Mouse (Mus musculus) limb, embryonic 14.5 days (tissue): ENCODE results near the gene Mark3. TPM values are rescaled to one million over a fixed set of nuclear protein-coding genes. Genes with fewer than 3 reads are reported as not detected.

Experiments used
- ATAC-seq: fragments of 200-750 bp; cut with Nextera tagmentation; 2 replicates; pipeline ENCODE4 v1.8.0; 2017; ENCODE audit warnings: low read depth, moderate number of reproducible peaks, moderate TSS enrichment; ENCODE audit not compliant: low FRiP score
- DNase-seq: peaks from one replicate; pipeline ENCODE4 v3.0.0-alpha.2; 2015; ENCODE audit warnings: low spot score
- H3K27ac ChIP-seq: fragments of 300-500 bp; sonication (generic); replicated peaks from 2 replicates; pipeline ENCODE4 v1.5.1; 2014; ENCODE audit warnings: low read depth, mild to moderate bottlenecking, low read length, moderate library complexity, mixed read lengths
- H3K27me3 ChIP-seq: fragments of 300-500 bp; sonication (generic); 2 replicates; pipeline ENCODE4 v1.6.1; 2014; ENCODE audit warnings: low read length, mixed read lengths; ENCODE audit not compliant: control insufficient read depth, insufficient read depth
- H3K36me3 ChIP-seq: fragments of 300-500 bp; sonication (generic); 2 replicates; pipeline ENCODE4 v1.6.1; 2014; ENCODE audit warnings: mild to moderate bottlenecking, low read length, moderate library complexity, mixed read lengths; ENCODE audit not compliant: control insufficient read depth, insufficient read depth
- H3K4me1 ChIP-seq: fragments of 300-500 bp; sonication (generic); 2 replicates; pipeline ENCODE4 v1.6.1; 2014; ENCODE audit warnings: antibody characterized with exemption, low read length, mixed read lengths; ENCODE audit not compliant: control insufficient read depth, insufficient read depth
- H3K4me2 ChIP-seq: fragments of 300-500 bp; sonication (generic); replicated peaks from 2 replicates; pipeline ENCODE4 v1.6.1; 2014; ENCODE audit warnings: low read depth, mild to moderate bottlenecking, low read length, moderate library complexity; ENCODE audit not compliant: severe bottlenecking
- H3K4me3 ChIP-seq: fragments of 300-500 bp; sonication (generic); replicated peaks from 2 replicates; pipeline ENCODE4 v1.5.1; 2014; ENCODE audit warnings: low read length
- H3K9ac ChIP-seq: fragments of 300-500 bp; sonication (generic); 2 replicates; pipeline ENCODE4 v1.6.1; 2014; ENCODE audit warnings: mild to moderate bottlenecking, low read depth, low read length, moderate library complexity; ENCODE audit not compliant: severe bottlenecking
- H3K9me3 ChIP-seq: fragments of 300-500 bp; sonication (generic); 2 replicates; pipeline ENCODE4 v1.6.1; 2016; ENCODE audit warnings: low read length; ENCODE audit not compliant: control insufficient read depth
- POLR2A ChIP-seq: fragments of 200-500 bp; IDR thresholded peaks from 2 replicates; pipeline ENCODE4 v1.8.0; 2012; ENCODE audit warnings: inconsistent platforms, mild to moderate bottlenecking, moderate library complexity, borderline replicate concordance; ENCODE audit not compliant: insufficient read depth, insufficient read length; ENCODE audit errors: extremely low read depth
- WGBS: fragments of 180-500 bp; shearing (Covaris S2); extraction: QIAGEN DNeasy Blood & Tissue Kit; methylation state at CpG from one replicate; pipeline ENCODE4 v1.1.7; 2014; 5-methylcytosine and 5-hydroxymethylcytosine counted together
- polyA plus RNA-seq, 2 experiments: library from polyadenylated mRNA; depleted of rRNA in 1 of 2; stranded (reverse) in 1 of 2; unstranded in 1 of 2; fragments of >200 nt; fragmentation: Nextera tagmentation in 1 of 2; extraction: Ambion mirVana in 1 of 2; gene quantifications; 2 replicates each; pipeline versions ENCODE4 v1.2.1 to v1.2.3; 2012 to 2014

Gene Mark3
- polyA plus RNA-seq, 2 experiments, result 49.8 to 80.5 TPM

GRCm38 (mm10) chr12:111698346-111698913 lies 124.1 kb downstream of the Mark3 start:
- no peaks in the 10 kb centered on the region for H3K9me3 ChIP-seq
- TF ChIP-seq POLR2A, result no peak
- peaks cover 17% of the 10 kb centered on the region for H3K4me1 ChIP-seq
- ATAC-seq (no peak), DNase-seq (no peak)
- H3K9ac ChIP-seq, result no peak overlapping the region
- no peak overlapping the region for H3K4me2 ChIP-seq
- no peak overlapping the region for H3K4me3 ChIP-seq
- H3K36me3 ChIP-seq, result no peaks in the 10 kb centered on the region
- 79% methylated on average over 6 of the region's 6 CpGs for WGBS
- H3K27ac ChIP-seq, result no peak overlapping the region
- no peaks in the 10 kb centered on the region for H3K27me3 ChIP-seq

- H3K4me2 ChIP-seq, result no peak overlapping the region
- ATAC-seq (no peak), DNase-seq (no peak)
- WGBS, result 84% methylated on average over 4 of the region's 4 CpGs
- H3K4me1 ChIP-seq, result peaks cover 6% of the 10 kb centered on the region
- TF ChIP-seq POLR2A, result no peak
- no peaks in the 10 kb centered on the region for H3K36me3 ChIP-seq
- H3K9ac ChIP-seq, result no peak overlapping the region
- H3K27me3 ChIP-seq, result no peaks in the 10 kb centered on the region
- no peak overlapping the region for H3K4me3 ChIP-seq
- H3K27ac ChIP-seq, result no peak overlapping the region
- no peaks in the 10 kb centered on the region for H3K9me3 ChIP-seq
Observed at GRCm38 (mm10) chr12:111699542-111699941, 125.2 kb downstream of the Mark3 start.

GRCm38 (mm10) chr12:111700920-111701458 lies 126.7 kb downstream of the Mark3 start:
- 55% methylated on average over 9 of the region's 9 CpGs for WGBS
- TF ChIP-seq POLR2A, result no peak

GRCm38 (mm10) chr12:111703301-111703700 lies 129.0 kb downstream of the Mark3 start:
- WGBS, result 65% methylated on average over 3 of the region's 3 CpGs
- TF ChIP-seq POLR2A, result no peak

More at GRCm38 (mm10) chr12:111700920-111701458, 126.7 kb downstream of the Mark3 start:
- Histone ChIP-seq H3K4me1 (peaks cover 2% of the 10 kb centered on the region), H3K27me3 (no peaks in the 10 kb centered on the region), H3K27ac (no peak overlapping the region), H3K9me3 (no peaks in the 10 kb centered on the region), H3K4me3 (no peak overlapping the region), H3K9ac (no peak overlapping the region), H3K36me3 (no peaks in the 10 kb centered on the region), H3K4me2 (no peak overlapping the region)
- DNase-seq, result no peak
- no peak for ATAC-seq

GRCm38 (mm10) chr12:111704609-111705008 lies 130.3 kb downstream of the Mark3 start:
- Histone ChIP-seq H3K4me2 (no peak overlapping the region), H3K4me3 (no peak overlapping the region), H3K9me3 (no peaks in the 10 kb centered on the region), H3K27ac (no peak overlapping the region), H3K36me3 (peaks cover 19% of the 10 kb centered on the region), H3K27me3 (no peaks in the 10 kb centered on the region), H3K9ac (no peak overlapping the region), H3K4me1 (peaks cover 2% of the 10 kb centered on the region)
- WGBS, result 45% methylated on average over 9 of the region's 9 CpGs
- no peak for TF ChIP-seq POLR2A
- peak; percentile 40 for DNase-seq
- ATAC-seq, result no peak

More at GRCm38 (mm10) chr12:111703301-111703700, 129.0 kb downstream of the Mark3 start:
- Histone ChIP-seq H3K27ac (no peak overlapping the region), H3K9ac (no peak overlapping the region), H3K9me3 (no peaks in the 10 kb centered on the region), H3K4me2 (no peak overlapping the region), H3K4me3 (no peak overlapping the region), H3K27me3 (no peaks in the 10 kb centered on the region), H3K36me3 (peaks cover 8% of the 10 kb centered on the region), H3K4me1 (peaks cover 2% of the 10 kb centered on the region)
- ATAC-seq, result no peak
- no peak for DNase-seq
